Mouse (Mus musculus) monocyte, adult 59 days (primary cell): ENCODE results near the gene Selenbp1. TPM values are rescaled to one million over a fixed set of nuclear protein-coding genes. Genes with fewer than 3 reads are reported as not detected.

Source experiments
- total RNA-seq, 2 experiments: library from RNA; stranded (reverse); gene quantifications; one replicate each; pipeline ENCODE4 v1.2.4; 2023

The Selenbp1 gene
- total RNA-seq, result 10 to 100 TPM; 29.7 to 30.8 TPM

GRCm38 (mm10) chr3:94932809-94933564, at the start of gene Selenbp1:
Selenbp1 (plus strand) TSS chr3:94933056.

GRCm38 (mm10) chr3:94886316-94887224, 46.3 kb upstream of the Selenbp1 start, which contains the start of gene Psmb4:
Psmb4 (minus strand) TSS chr3:94886961.

GRCm38 (mm10) chr3:94953764-94954616, 21.1 kb downstream of the Selenbp1 start, which contains the start of gene Rfx5:
Rfx5 (plus strand) TSS chr3:94954075.

GRCm38 (mm10) chr3:94974528-94975422, 41.9 kb downstream of the Selenbp1 start, which contains the start of gene Pi4kb:
Pi4kb (plus strand) TSS chr3:94974731.

Other genes starting within 250 kb of the Selenbp1 start
- 10 to 100 TPM in 1 of 2 experiments, 1 to 10 TPM in 1; 2.1 to 12.3 TPM for gene Selenbp2, start 239.5 kb upstream of the Selenbp1 start, total RNA-seq
- 1 to 10 TPM; 5.8 TPM for gene Cgn, start 146.6 kb upstream of the Selenbp1 start, total RNA-seq
- gene Pogz, start 95.5 kb upstream of the Selenbp1 start, total RNA-seq, result 10 to 100 TPM; 44.1 to 55.6 TPM
- 100 to 1,000 TPM; 184 to 186 TPM for gene Psmb4, start 46.1 kb upstream of the Selenbp1 start, total RNA-seq
- 10 to 100 TPM; 36.3 to 41.9 TPM for gene Rfx5, start 21.0 kb downstream of the Selenbp1 start, total RNA-seq
- 10 to 100 TPM; 42.7 to 59.0 TPM for gene Pi4kb, start 41.7 kb downstream of the Selenbp1 start, total RNA-seq
- gene Zfp687, start 82.4 kb downstream of the Selenbp1 start, total RNA-seq, result 10 to 100 TPM; 30.1 to 45.2 TPM
- gene Psmd4, start 109.6 kb downstream of the Selenbp1 start, total RNA-seq, result 100 to 1,000 TPM; 114 to 127 TPM
- gene Pip5k1a, start 173.9 kb downstream of the Selenbp1 start, total RNA-seq, result 10 to 100 TPM; 23.3 to 23.8 TPM
- gene Vps72, start 178.0 kb downstream of the Selenbp1 start, total RNA-seq, result 10 to 100 TPM; 39.0 to 47.0 TPM
- gene Tmod4, start 191.4 kb downstream of the Selenbp1 start, total RNA-seq, result 1 to 10 TPM; 1.0 to 2.3 TPM
- 10 to 100 TPM; 67.3 to 70.8 TPM for gene Scnm1, start 201.0 kb downstream of the Selenbp1 start, total RNA-seq
- gene Lysmd1, start 201.0 kb downstream of the Selenbp1 start, total RNA-seq, result 1 to 10 TPM; 1.9 to 2.0 TPM
- 100 to 1,000 TPM; 119 to 126 TPM for gene Tnfaip8l2, start 209.3 kb downstream of the Selenbp1 start, total RNA-seq
- under 1 TPM; 0.34 to 0.61 TPM for gene Sema6c, start 227.4 kb downstream of the Selenbp1 start, total RNA-seq